Mouse (Mus musculus) liver, adult 2 months (tissue): ENCODE measurements around the gene Dapk3.

Experiments used
- CTCF ChIP-seq: fragments of 200-500 bp; IDR thresholded peaks from 2 replicates; pipeline ENCODE4 v1.5.1; 2011; ENCODE audit warnings: low read depth, low read length, control low read depth
- POLR2A ChIP-seq: fragments of 200-500 bp; IDR thresholded peaks from 2 replicates; pipeline ENCODE4 v1.6.1; 2011; ENCODE audit warnings: low read length, control low read depth; ENCODE audit not compliant: insufficient read depth; ENCODE audit errors: extremely low read depth

DNA sequence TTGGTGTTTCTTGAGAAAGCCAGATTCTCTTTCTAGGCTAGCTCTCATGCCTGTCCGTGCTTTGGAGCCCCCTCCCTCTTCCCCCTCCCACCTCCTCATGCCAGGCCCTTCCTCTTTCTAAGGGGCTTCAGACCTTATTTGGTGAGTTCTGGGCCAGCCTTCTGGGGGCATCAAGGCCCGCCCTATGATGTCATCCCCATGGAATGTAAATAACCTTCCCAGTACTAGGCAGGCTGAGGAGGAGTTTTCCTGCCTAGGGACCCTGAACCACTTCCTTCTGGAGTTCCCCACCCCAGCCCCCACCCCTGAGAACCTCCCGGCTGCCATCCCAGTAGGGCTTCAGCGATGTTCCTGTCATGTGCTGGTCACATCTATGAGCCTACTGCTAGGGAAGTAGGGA, 2.0 kb downstream of the Dapk3 start:
- TF ChIP-seq POLR2A (no peak), CTCF (no peak)
